Mouse (Mus musculus) left cerebral cortex, adult 6 months (tissue): ENCODE results near the gene Il9. TPM values are rescaled to one million over a fixed set of nuclear protein-coding genes. Genes with fewer than 3 reads are reported as not detected.

Experiments
- long read RNA-seq, 2 experiments: library from polyadenylated mRNA; unstranded; transcript quantifications; one replicate each; pipeline ENCODE4 v2.0.0; 2019 to 2020
- polyA plus RNA-seq: library from polyadenylated mRNA; unstranded; fragments of <200 nt; fragmentation: Nextera tagmentation; gene quantifications from 2 replicates; pipeline ENCODE4 v1.2.3, GENCODE M21; 2021

Il9 gene
- polyA plus RNA-seq, result not detected in 2 replicates
- long read RNA-seq, experiment 1, result 0 reads
- long read RNA-seq, experiment 2, result 0 reads

GRCm38 (mm10) chr13:56482146-56482545, at the start of gene Il9:
TSS of gene Il9 (minus strand) at chr13:56482246.

GRCm38 (mm10) chr13:56522081-56522820, 40.2 kb upstream of the Il9 start, which contains the start of gene Fbxl21:
TSS of gene Fbxl21 (plus strand) at chr13:56522472.

GRCm38 (mm10) chr13:56438211-56439075, 43.6 kb downstream of the Il9 start, which contains the start of gene Slc25a48:
TSS of gene Slc25a48 (plus strand) at chr13:56438355.

Other genes with a start within 250 kb of the Il9 start
- 0.33 TPM in 1 of 2 replicates, not detected in the other for gene Neurog1, start 230.1 kb downstream of the Il9 start, polyA plus RNA-seq
- 44.6 and 115 TPM in 2 replicates for gene Cxcl14, start 185.7 kb downstream of the Il9 start, polyA plus RNA-seq
- 0.08 TPM in 1 of 2 replicates, not detected in the other for gene Gm3045, start 55.7 kb downstream of the Il9 start, polyA plus RNA-seq
- gene Slc25a48, start 43.9 kb downstream of the Il9 start, polyA plus RNA-seq, result 0.26 TPM in 1 of 2 replicates, not detected in the other
- gene Fbxl21, start 40.2 kb upstream of the Il9 start, polyA plus RNA-seq, result 5.3 and 5.6 TPM in 2 replicates
- gene Lect2, start 66.3 kb upstream of the Il9 start, polyA plus RNA-seq, result not detected in 2 replicates
- 2.1 TPM in 2 replicates for gene Tgfbi, start 127.3 kb upstream of the Il9 start, polyA plus RNA-seq
- gene Smad5, start 220.8 kb upstream of the Il9 start, polyA plus RNA-seq, result 2.6 and 6.4 TPM in 2 replicates